Mouse (Mus musculus) spleen, adult 2 months (tissue): ENCODE measurements at regions not wholly inside any gene's neighbourhood (a gene's known extent, or its start where the extent isn't known, plus 50 kb on each side); places are given as distances from the start of the nearest gene placed in this dataset.

ENCODE experiments used
- DNase-seq, 2 experiments: peaks; one replicate each; pipeline versions ENCODE4 v3.0.0 to v3.0.0-alpha.2; 2012 to 2021; ENCODE audit warnings: low spot score in 2 of 2, low read depth in 1 of 2
- H3K27ac ChIP-seq: fragments of 200-500 bp; 2 replicates; pipeline ENCODE4 v1.5.1; 2012; ENCODE audit warnings: low read length, inconsistent platforms; ENCODE audit not compliant: insufficient read depth
- H3K27me3 ChIP-seq: fragments of 200-500 bp; 2 replicates; pipeline ENCODE4 v1.6.1; 2012; ENCODE audit warnings: mild to moderate bottlenecking, moderate library complexity, low read length, inconsistent platforms; ENCODE audit not compliant: control insufficient read depth, insufficient read depth
- H3K36me3 ChIP-seq: fragments of 200-500 bp; 2 replicates; pipeline ENCODE4 v1.6.1; 2012; ENCODE audit warnings: mild to moderate bottlenecking, low read length, inconsistent platforms; ENCODE audit not compliant: control insufficient read depth, insufficient read depth
- H3K4me1 ChIP-seq: fragments of 200-500 bp; 2 replicates; pipeline ENCODE4 v1.6.1; 2011; ENCODE audit warnings: inconsistent platforms; ENCODE audit not compliant: control insufficient read depth, insufficient read depth, insufficient read length
- H3K4me3 ChIP-seq: fragments of 200-500 bp; 2 replicates; pipeline ENCODE4 v1.5.1; 2011; ENCODE audit warnings: mild to moderate bottlenecking, inconsistent platforms; ENCODE audit not compliant: insufficient read depth, insufficient read length; ENCODE audit errors: extremely low read depth
- CTCF ChIP-seq: fragments of 200-500 bp; IDR thresholded peaks from 2 replicates; pipeline ENCODE4 v1.5.1; 2011; ENCODE audit warnings: mild to moderate bottlenecking, inconsistent platforms; ENCODE audit not compliant: insufficient read depth, insufficient read length, insufficient replicate concordance; ENCODE audit errors: extremely low read depth
- POLR2A ChIP-seq: fragments of 200-500 bp; IDR thresholded peaks from 2 replicates; pipeline ENCODE4 v1.6.1; 2011; ENCODE audit warnings: low read depth, low read length, inconsistent platforms
- WGBS: fragments of 180-500 bp; shearing (Covaris S2); methylation state at CpG from one replicate; pipeline ENCODE4 v1.1.7; 2018; 5-methylcytosine and 5-hydroxymethylcytosine counted together

GRCm38 (mm10) chr5:64527962-64528361 is 275.2 kb upstream of the Klf3 start:
- no peak overlapping the region for H3K4me3 ChIP-seq
- TF ChIP-seq POLR2A, result no peak
- TF ChIP-seq CTCF, result no peak
- H3K27ac ChIP-seq, result no peak overlapping the region
- H3K36me3 ChIP-seq, result no peaks in the 10 kb centered on the region
- no peaks in the 10 kb centered on the region; the same call in 1 of the 2 replicates for H3K27me3 ChIP-seq
- no peaks in the 10 kb centered on the region for H3K4me1 ChIP-seq
- WGBS, result 82% methylated on average over 3 of the region's 3 CpGs
- no peak for DNase-seq

GRCm38 (mm10) chr5:64534371-64534770 is 268.8 kb upstream of the Klf3 start:
- Histone ChIP-seq H3K27ac (no peak overlapping the region), H3K4me1 (no peaks in the 10 kb centered on the region), H3K36me3 (no peaks in the 10 kb centered on the region), H3K27me3 (no peaks in the 10 kb centered on the region), H3K4me3 (no peak overlapping the region)
- no peak for DNase-seq
- WGBS, result 92% methylated on average over 4 of the region's 4 CpGs
- TF ChIP-seq CTCF (no peak), POLR2A (no peak)

GRCm38 (mm10) chr5:64534947-64535346 is 268.2 kb upstream of the Klf3 start:
- DNase-seq, result no peak
- WGBS, result 96% methylated on average over 6 of the region's 6 CpGs
- no peaks in the 10 kb centered on the region for H3K36me3 ChIP-seq
- no peak overlapping the region for H3K4me3 ChIP-seq
- no peaks in the 10 kb centered on the region for H3K4me1 ChIP-seq
- TF ChIP-seq POLR2A (no peak), CTCF (no peak)
- H3K27me3 ChIP-seq, result no peaks in the 10 kb centered on the region
- no peak overlapping the region for H3K27ac ChIP-seq

- Histone ChIP-seq H3K36me3 (no peaks in the 10 kb centered on the region), H3K27me3 (no peaks in the 10 kb centered on the region), H3K27ac (no peak overlapping the region), H3K4me3 (no peak overlapping the region), H3K4me1 (no peaks in the 10 kb centered on the region)
- TF ChIP-seq POLR2A (no peak), CTCF (no peak)
- WGBS, result 95% methylated on average over 4 of the region's 4 CpGs
- DNase-seq, result no peak
These were observed 267.6 kb upstream of the Klf3 start for GRCm38 (mm10) chr5:64535546-64535945.

- no peaks in the 10 kb centered on the region for H3K36me3 ChIP-seq
- WGBS, result 84% methylated on average over 20 of the region's 20 CpGs
- TF ChIP-seq CTCF (no peak), POLR2A (no peak)
- H3K27me3 ChIP-seq, result no peaks in the 10 kb centered on the region
- H3K4me3 ChIP-seq, result no peak overlapping the region
- DNase-seq, result no peak
- H3K4me1 ChIP-seq, result no peaks in the 10 kb centered on the region
- H3K27ac ChIP-seq, result no peak overlapping the region
These were observed 266.6 kb upstream of the Klf3 start for GRCm38 (mm10) chr5:64536393-64537112.

GRCm38 (mm10) chr5:64537113-64537780 is 265.9 kb upstream of the Klf3 start:
- H3K4me3 ChIP-seq, result no peak overlapping the region
- no peak overlapping the region for H3K27ac ChIP-seq

GRCm38 (mm10) chr5:64541765-64542164 is 261.4 kb upstream of the Klf3 start:
- Histone ChIP-seq H3K27me3 (no peaks in the 10 kb centered on the region), H3K36me3 (no peaks in the 10 kb centered on the region), H3K27ac (no peak overlapping the region), H3K4me3 (no peak overlapping the region), H3K4me1 (no peaks in the 10 kb centered on the region)
- TF ChIP-seq CTCF (no peak), POLR2A (no peak)
- no peak for DNase-seq

More at GRCm38 (mm10) chr5:64537113-64537780, 265.9 kb upstream of the Klf3 start:
- Histone ChIP-seq H3K4me1 (no peaks in the 10 kb centered on the region), H3K36me3 (no peaks in the 10 kb centered on the region), H3K27me3 (no peaks in the 10 kb centered on the region)
- WGBS, result 70% methylated on average over 10 of the region's 10 CpGs
- DNase-seq, result no peak
- TF ChIP-seq POLR2A (no peak), CTCF (no peak)
